In genomic region chr17:50157190-50158150, GRCm38 (mm10) we compare ENCODE assay signal across 17 mouse cellular contexts. TPM values are rescaled to one million over a fixed set of nuclear protein-coding genes. Genes with fewer than 3 reads are reported as not detected.
DNase-seq lines count a peak whose midpoint lies in the region; ATAC-seq and TF ChIP-seq lines count a peak whose summit lies in the region.
"Had no signal": no experiment of that assay in that cellular context is flagged by ENCODE, and none has a peak within 500 bp of the region (broad histone marks: within the 10 kb centered on the region; RNA-seq: fewer than 3 reads in every experiment).

No protein-coding gene starts in this region.

- no peaks in the 10 kb centered on the region for H3K4me1 ChIP-seq in liver, adult 2 months (ENCODE audit: control insufficient read depth, insufficient read depth, low read length)
- peaks cover 11% of the 10 kb centered on the region for H3K4me1 ChIP-seq in liver, embryonic 11.5 days (replicated peaks; ENCODE audit: control insufficient read depth, insufficient read depth, low read length)
- H3K4me1 ChIP-seq in liver, embryonic 14.5 days (replicated peaks; ENCODE audit: control insufficient read depth in 2 of 2, insufficient read depth in 2 of 2, low read length in 1 of 2), result peaks cover 17 to 29% of the 10 kb centered on the region in 2 experiments
- H3K4me1 ChIP-seq: stomach, embryonic 15.5 days had no signal

- TF ChIP-seq POLR2A in liver, adult 2 months (IDR thresholded peaks at IDR 0.05; ENCODE audit: extremely low read depth, insufficient read depth, low read length), result no peak

- H3K4me2 ChIP-seq in liver, embryonic 11.5 days, result no peak overlapping the region
- H3K4me2 ChIP-seq in liver, embryonic 14.5 days (ENCODE audit: low read depth), result no peak overlapping the region
- H3K4me2 ChIP-seq: hindbrain, embryonic 15.5 days; midbrain, embryonic 15.5 days; stomach, embryonic 15.5 days had no signal

- no peaks in the 10 kb centered on the region for H3K9me3 ChIP-seq in liver, embryonic 11.5 days (ENCODE audit: control insufficient read depth, low read length)
- no peaks in the 10 kb centered on the region for H3K9me3 ChIP-seq in liver, embryonic 14.5 days (ENCODE audit: control insufficient read depth, low read length)
- H3K9me3 ChIP-seq: hindbrain, embryonic 15.5 days; midbrain, embryonic 15.5 days; stomach, embryonic 15.5 days had no signal

- H3K27ac ChIP-seq in liver, adult 2 months (replicated peaks; ENCODE audit: insufficient read depth, low read depth, low read length), result no peak overlapping the region
- H3K27ac ChIP-seq in liver, embryonic 11.5 days (ENCODE audit: low read depth, low read length), result no peak overlapping the region
- peak overlapping the region; percentile 68; the same call in 1 of the 2 replicates for H3K27ac ChIP-seq in liver, embryonic 14.5 days
- H3K27ac ChIP-seq: hindbrain, embryonic 15.5 days; midbrain, embryonic 15.5 days; stomach, embryonic 15.5 days had no signal

- TF ChIP-seq EP300 in liver, embryonic 14.5 days (IDR thresholded peaks at IDR 0.05; ENCODE audit: low read depth), result no peak

- DNase-seq in liver, adult 2 months (ENCODE audit: extremely low read depth, low read depth, low spot score), result peak; percentile 41
- no peak for DNase-seq in liver, embryonic 11.5 days (ENCODE audit: low spot score)
- peak; percentile 46 for DNase-seq in T-cell, adult 2 months (ENCODE audit: low spot score)
- DNase-seq in liver, embryonic 14.5 days (ENCODE audit: low read depth in 3 of 3, low spot score in 3 of 3), result no peak
- DNase-seq in adrenal gland, adult 2 months, result no peak
- no peak for DNase-seq in thymus, postnatal 14 days
- DNase-seq in cerebellum, postnatal 36 days, result no peak
- DNase-seq: cerebellum, adult 2 months; kidney, adult 8-10 months; lung, postnatal 4 days; right cerebral cortex, adult 18-20 months had no signal

- no peak for ATAC-seq in liver, embryonic 11.5 days (replicated peaks; ENCODE audit: low FRiP score)
- no peak for ATAC-seq in liver, embryonic 14.5 days (ENCODE audit: insufficient read depth)
- ATAC-seq in neutrophil, adult 5-6 weeks (ENCODE audit: extremely low read depth, insufficient number of reproducible peaks, low FRiP score, poor library complexity, severe bottlenecking), result peak; percentile 70
- ATAC-seq: midbrain, embryonic 15.5 days had no signal

- no peak overlapping the region for H3K9ac ChIP-seq in liver, adult 2 months (ENCODE audit: low read depth, low read length)
- no peak overlapping the region for H3K9ac ChIP-seq in liver, embryonic 11.5 days (ENCODE audit: low read depth, low read length)
- no peak overlapping the region for H3K9ac ChIP-seq in liver, embryonic 14.5 days (replicated peaks)
- H3K9ac ChIP-seq: hindbrain, embryonic 15.5 days; midbrain, embryonic 15.5 days; stomach, embryonic 15.5 days had no signal

- TF ChIP-seq CTCF in liver, adult 2 months (IDR thresholded peaks at IDR 0.05; ENCODE audit: low read depth, low read length), result no peak
- no peak for TF ChIP-seq CTCF in liver, embryonic 14.5 days (IDR thresholded peaks at IDR 0.05; ENCODE audit: low read depth)

- no peaks in the 10 kb centered on the region for H3K27me3 ChIP-seq in liver, adult 2 months (ENCODE audit: control insufficient read depth, insufficient read depth, low read length)
- H3K27me3 ChIP-seq in liver, embryonic 11.5 days (replicated peaks; ENCODE audit: control insufficient read depth, insufficient read depth, low read length), result no peaks in the 10 kb centered on the region
- no peaks in the 10 kb centered on the region for H3K27me3 ChIP-seq in liver, embryonic 14.5 days (ENCODE audit: control insufficient read depth, insufficient read depth, low read length)
- H3K27me3 ChIP-seq: hindbrain, embryonic 15.5 days; midbrain, embryonic 15.5 days; stomach, embryonic 15.5 days had no signal

- 85% methylated on average over 15 of the region's 15 CpGs for WGBS in liver, adult 2 months
- WGBS in liver, embryonic 11.5 days, result 85% methylated on average over 15 of the region's 15 CpGs
- WGBS in liver, embryonic 14.5 days (ENCODE audit: insufficient replicate concordance), result 80% methylated on average over 15 of the region's 15 CpGs

- H3K79me2 ChIP-seq in liver, adult 2 months (ENCODE audit: control insufficient read depth, insufficient read depth, low read length), result no peaks in the 10 kb centered on the region

- no peak overlapping the region for H3K4me3 ChIP-seq in liver, adult 2 months (ENCODE audit: insufficient read depth, low read depth, low read length)
- H3K4me3 ChIP-seq in liver, embryonic 11.5 days (ENCODE audit: low read depth, low read length), result no peak overlapping the region
- no peak overlapping the region for H3K4me3 ChIP-seq in liver, embryonic 14.5 days (ENCODE audit: insufficient read depth in 1 of 2, low read depth in 2 of 2, low read length in 2 of 2)
- H3K4me3 ChIP-seq: erythroblast, embryonic 14.5 days; hindbrain, embryonic 15.5 days; midbrain, embryonic 15.5 days; stomach, embryonic 15.5 days had no signal

- no peaks in the 10 kb centered on the region for H3K36me3 ChIP-seq in liver, adult 2 months (ENCODE audit: control insufficient read depth, insufficient read depth, low read length)
- H3K36me3 ChIP-seq in liver, embryonic 11.5 days (ENCODE audit: control insufficient read depth, insufficient read depth, low read length), result no peaks in the 10 kb centered on the region
- no peaks in the 10 kb centered on the region for H3K36me3 ChIP-seq in liver, embryonic 14.5 days (replicated peaks; ENCODE audit: control insufficient read depth, insufficient read depth, low read depth)
- H3K36me3 ChIP-seq: G1E; hindbrain, embryonic 15.5 days; midbrain, embryonic 15.5 days; stomach, embryonic 15.5 days had no signal

RNA-seq across cellular contexts. Expression of gene Rftn1, which starts 33.0 kb away (rescaled TPM):
- 3.1 and 3.9 TPM in 2 replicates for total RNA-seq in liver, adult 2 months (2014; rRNA removed)
- 1.6 and 2.6 TPM in 2 replicates for polyA plus RNA-seq in liver, adult 2 months (2012; rRNA removed)
- polyA plus RNA-seq in liver, embryonic 11.5 days (2014; fragmentation: Nextera tagmentation; extraction: Ambion mirVana), result 12.8 and 13.9 TPM in 2 replicates
- polyA plus RNA-seq in liver, embryonic 14.5 days (2012; rRNA removed), result 1.6 and 2.2 TPM in 2 replicates
- 3.2 and 3.4 TPM in 2 replicates for polyA plus RNA-seq in liver, embryonic 14.5 days (2014; fragmentation: Nextera tagmentation; extraction: Ambion mirVana)
- total RNA-seq in neutrophil, adult 5-6 weeks (2017), result 63.0 and 69.0 TPM in 2 replicates
- 10 to 100 TPM in 1 of 2 experiments, 1 to 10 TPM in 1; 9.1 to 12.0 TPM for total RNA-seq in adrenal gland, adult 2 months (2021)
- polyA plus RNA-seq in adrenal gland, adult 2 months (2012; rRNA removed), result 26.8 and 32.2 TPM in 2 replicates
- total RNA-seq: G1E had no signal
- polyA plus RNA-seq: G1E had no signal

Comparison
In these comparisons a context has a peak if more than half of its experiments do, and no peak if none do; other contexts are left out.
1. DNase-seq: peak in liver, adult 2 months (single experiment) and T-cell, adult 2 months (single experiment); none in liver, embryonic 11.5 days (single experiment), liver, embryonic 14.5 days (0 of 3), adrenal gland, adult 2 months (single experiment), thymus, postnatal 14 days (single experiment) and cerebellum, postnatal 36 days (0 of 2).